Mouse (Mus musculus): Measurements from ENCODE around the gene Rph3a. TPM values are rescaled to one million over a fixed set of nuclear protein-coding genes. Genes with fewer than 3 reads are reported as not detected.
A peak's percentile ranks its signal among the peaks of the same experiment; 100 is the strongest.

Gene Rph3a
- total and polyA plus RNA-seq, 3 experiments: not detected

GRCm38 (mm10) chr5:120966894-120967293, 43.0 kb downstream of the Rph3a start:
- no peaks in the 10 kb centered on the region for H3K4me1 ChIP-seq (ENCODE audit: insufficient read depth, low read depth, low read length)
- TF ChIP-seq POLR2AphosphoS5 (IDR thresholded peaks at IDR 0.05; ENCODE audit: insufficient replicate concordance, low read depth, low read length) (no peak), TAL1 (conservative IDR thresholded peaks at IDR 0.05; ENCODE audit: low read depth, low read length) (no peak), GATA2 (IDR thresholded peaks at IDR 0.05; ENCODE audit: borderline replicate concordance, low read depth, low read length) (no peak), GATA1 (IDR thresholded peaks at IDR 0.05; ENCODE audit: borderline replicate concordance, low read length) (no peak), CTCF (IDR thresholded peaks at IDR 0.05; ENCODE audit: low read depth, low read length) (no peak)
- H3K4me3 ChIP-seq (ENCODE audit: low read depth, low read length): no peak overlapping the region
- DNase-seq (ENCODE audit: low spot score): no peak
- no peaks in the 10 kb centered on the region for H3K36me3 ChIP-seq (replicated peaks)
- no peak for ATAC-seq (ENCODE audit: extremely low read depth, insufficient number of reproducible peaks, low FRiP score, poor library complexity, severe bottlenecking)
- H3K9me3 ChIP-seq (replicated peaks): no peaks in the 10 kb centered on the region
- peaks cover 3% of the 10 kb centered on the region; the same call in 1 of the 2 replicates for H3K27me3 ChIP-seq (ENCODE audit: insufficient read depth, low read length)

DNA sequence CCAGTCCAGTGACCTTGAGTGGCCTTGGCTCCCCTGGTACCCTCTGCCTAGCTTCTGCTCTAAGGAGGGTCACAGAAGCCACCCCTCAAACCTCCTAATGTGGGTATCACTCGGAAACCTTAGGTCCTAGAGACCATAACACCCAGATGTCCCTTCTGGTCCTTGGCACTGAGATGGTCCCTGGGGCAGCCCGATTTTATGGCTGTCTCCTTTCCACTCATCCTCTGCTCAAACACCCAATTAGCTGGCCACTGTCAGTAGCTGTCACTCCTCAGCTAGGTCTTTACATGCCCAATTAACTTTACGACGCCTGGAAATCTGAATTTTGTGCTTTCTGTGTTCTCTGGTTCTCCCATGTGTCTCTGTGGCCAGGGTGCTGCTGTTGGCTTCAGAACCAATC, 43.7 kb downstream of the Rph3a start:
- Histone ChIP-seq H3K27me3 (ENCODE audit: insufficient read depth, low read length) (peaks cover 3% of the 10 kb centered on the region; the same call in 1 of the 2 replicates), H3K9me3 (replicated peaks) (no peaks in the 10 kb centered on the region), H3K4me1 (ENCODE audit: insufficient read depth, low read depth, low read length) (no peaks in the 10 kb centered on the region), H3K4me3 (ENCODE audit: low read depth, low read length) (no peak overlapping the region), H3K36me3 (replicated peaks) (no peaks in the 10 kb centered on the region)
- TF ChIP-seq CTCF (IDR thresholded peaks at IDR 0.05; ENCODE audit: low read depth, low read length) (no peak), GATA1 (IDR thresholded peaks at IDR 0.05; ENCODE audit: borderline replicate concordance, low read length) (no peak), POLR2AphosphoS5 (IDR thresholded peaks at IDR 0.05; ENCODE audit: insufficient replicate concordance, low read depth, low read length) (no peak), GATA2 (IDR thresholded peaks at IDR 0.05; ENCODE audit: borderline replicate concordance, low read depth, low read length) (no peak), TAL1 (conservative IDR thresholded peaks at IDR 0.05; ENCODE audit: low read depth, low read length) (no peak)
- no peak for DNase-seq (ENCODE audit: low spot score)
- ATAC-seq (ENCODE audit: extremely low read depth, insufficient number of reproducible peaks, low FRiP score, poor library complexity, severe bottlenecking): no peak

- H3K27me3 ChIP-seq (ENCODE audit: insufficient read depth, low read length): no peaks in the 10 kb centered on the region
- no peak overlapping the region for H3K4me3 ChIP-seq (ENCODE audit: low read depth, low read length)
- no peaks in the 10 kb centered on the region for H3K4me1 ChIP-seq (ENCODE audit: insufficient read depth, low read depth, low read length)
- H3K36me3 ChIP-seq (replicated peaks): no peaks in the 10 kb centered on the region
- DNase-seq (ENCODE audit: low spot score) (no peak), ATAC-seq (ENCODE audit: extremely low read depth, insufficient number of reproducible peaks, low FRiP score, poor library complexity, severe bottlenecking) (no peak)
- TF ChIP-seq POLR2AphosphoS5 (IDR thresholded peaks at IDR 0.05; ENCODE audit: insufficient replicate concordance, low read depth, low read length) (no peak), CTCF (IDR thresholded peaks at IDR 0.05; ENCODE audit: low read depth, low read length) (no peak), GATA2 (IDR thresholded peaks at IDR 0.05; ENCODE audit: borderline replicate concordance, low read depth, low read length) (no peak), TAL1 (conservative IDR thresholded peaks at IDR 0.05; ENCODE audit: low read depth, low read length) (no peak), GATA1 (IDR thresholded peaks at IDR 0.05; ENCODE audit: borderline replicate concordance, low read length) (no peak)
- H3K9me3 ChIP-seq (replicated peaks): no peaks in the 10 kb centered on the region
Measured at GRCm38 (mm10) chr5:120961004-120961403, 48.9 kb downstream of the Rph3a start.

DNA sequence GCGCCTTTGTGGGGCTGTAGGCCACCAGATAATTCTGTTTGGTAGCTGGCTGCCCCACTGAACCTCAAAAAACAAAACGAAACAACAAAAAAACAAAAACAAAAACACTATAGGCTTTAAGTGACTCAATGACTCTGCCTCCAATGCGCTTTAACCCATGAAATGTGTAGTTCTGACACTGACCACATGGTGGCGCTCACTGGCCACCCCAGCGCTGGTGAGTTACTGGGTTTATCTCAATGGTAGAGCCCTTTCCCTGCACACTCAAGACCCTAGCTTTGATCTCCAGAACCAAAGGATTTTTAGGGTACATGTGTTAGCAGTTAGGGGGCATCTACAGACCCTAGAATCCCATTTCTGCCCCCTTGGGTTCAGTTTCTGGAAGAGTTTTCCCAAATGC, 55.9 kb downstream of the Rph3a start:
- Histone ChIP-seq H3K9me3 (replicated peaks) (no peaks in the 10 kb centered on the region), H3K36me3 (replicated peaks) (no peaks in the 10 kb centered on the region), H3K27me3 (ENCODE audit: insufficient read depth, low read length) (peaks cover 4% of the 10 kb centered on the region; the same call in 1 of the 2 replicates), H3K4me1 (ENCODE audit: insufficient read depth, low read depth, low read length) (no peaks in the 10 kb centered on the region), H3K4me3 (ENCODE audit: low read depth, low read length) (no peak overlapping the region)
- ATAC-seq (ENCODE audit: extremely low read depth, insufficient number of reproducible peaks, low FRiP score, poor library complexity, severe bottlenecking): no peak
- TF ChIP-seq CTCF (IDR thresholded peaks at IDR 0.05; ENCODE audit: low read depth, low read length) (peak; percentile 84), GATA1 (IDR thresholded peaks at IDR 0.05; ENCODE audit: borderline replicate concordance, low read length) (no peak)
- DNase-seq (ENCODE audit: low spot score): peak; percentile 38

DNA sequence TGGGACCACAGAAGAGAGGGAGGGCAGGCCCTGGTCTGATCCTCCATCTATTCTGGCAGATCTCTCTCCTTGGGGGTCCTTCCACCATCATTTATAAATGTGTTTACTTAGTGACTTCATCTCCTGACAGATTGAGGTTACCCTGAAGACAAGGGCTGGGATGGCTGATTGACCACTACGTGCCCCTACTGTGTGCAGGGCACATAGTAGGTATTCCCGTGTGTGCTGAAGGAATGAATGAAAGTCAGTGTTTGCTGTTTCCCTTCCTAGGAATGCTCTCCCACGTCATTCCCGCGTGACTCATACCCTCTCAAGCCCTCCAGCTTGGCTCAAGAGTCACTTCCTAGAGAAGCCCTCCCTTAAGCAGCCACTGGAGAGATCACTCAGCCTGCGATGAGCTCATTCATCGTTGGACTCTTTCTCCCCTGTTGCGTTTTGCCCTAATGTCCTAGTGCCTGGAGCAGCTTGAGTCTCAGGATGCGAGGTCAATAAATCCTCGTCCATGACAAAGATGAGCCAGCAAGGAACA, 57.6 kb downstream of the Rph3a start:
- Histone ChIP-seq H3K36me3 (replicated peaks) (no peaks in the 10 kb centered on the region), H3K9me3 (replicated peaks) (no peaks in the 10 kb centered on the region), H3K4me3 (ENCODE audit: low read depth, low read length) (no peak overlapping the region), H3K27me3 (ENCODE audit: insufficient read depth, low read length) (peaks cover 4% of the 10 kb centered on the region; the same call in 1 of the 2 replicates), H3K4me1 (ENCODE audit: insufficient read depth, low read depth, low read length) (no peaks in the 10 kb centered on the region)
- TF ChIP-seq GATA1 (IDR thresholded peaks at IDR 0.05; ENCODE audit: borderline replicate concordance, low read length): no peak
- no peak for TF ChIP-seq GATA2 (IDR thresholded peaks at IDR 0.05; ENCODE audit: borderline replicate concordance, low read depth, low read length)
- TF ChIP-seq TAL1 (conservative IDR thresholded peaks at IDR 0.05; ENCODE audit: low read depth, low read length): no peak
- no peak for TF ChIP-seq POLR2AphosphoS5 (IDR thresholded peaks at IDR 0.05; ENCODE audit: insufficient replicate concordance, low read depth, low read length)
- no peak for ATAC-seq (ENCODE audit: extremely low read depth, insufficient number of reproducible peaks, low FRiP score, poor library complexity, severe bottlenecking)
- no peak for DNase-seq (ENCODE audit: low spot score)

GRCm38 (mm10) chr5:120942076-120942475, 67.8 kb downstream of the Rph3a start:
- ATAC-seq (ENCODE audit: extremely low read depth, insufficient number of reproducible peaks, low FRiP score, poor library complexity, severe bottlenecking) (no peak), DNase-seq (ENCODE audit: low spot score) (no peak)
- Histone ChIP-seq H3K36me3 (replicated peaks) (no peaks in the 10 kb centered on the region), H3K4me3 (ENCODE audit: low read depth, low read length) (no peak overlapping the region), H3K4me1 (ENCODE audit: insufficient read depth, low read depth, low read length) (no peaks in the 10 kb centered on the region), H3K27me3 (ENCODE audit: insufficient read depth, low read length) (no peaks in the 10 kb centered on the region), H3K9me3 (replicated peaks) (no peaks in the 10 kb centered on the region)
- TF ChIP-seq TAL1 (conservative IDR thresholded peaks at IDR 0.05; ENCODE audit: low read depth, low read length) (no peak), CTCF (IDR thresholded peaks at IDR 0.05; ENCODE audit: low read depth, low read length) (no peak), GATA1 (IDR thresholded peaks at IDR 0.05; ENCODE audit: borderline replicate concordance, low read length) (no peak), POLR2AphosphoS5 (IDR thresholded peaks at IDR 0.05; ENCODE audit: insufficient replicate concordance, low read depth, low read length) (no peak), GATA2 (IDR thresholded peaks at IDR 0.05; ENCODE audit: borderline replicate concordance, low read depth, low read length) (no peak)

Data from G1E (cell line).